Mouse (Mus musculus): ENCODE results near the gene Lhx2. TPM values are rescaled to one million over a fixed set of nuclear protein-coding genes. Genes with fewer than 3 reads are reported as not detected.

Lhx2 gene
- polyA plus RNA-seq, 1 experiment, result 0.01 TPM

DNA sequence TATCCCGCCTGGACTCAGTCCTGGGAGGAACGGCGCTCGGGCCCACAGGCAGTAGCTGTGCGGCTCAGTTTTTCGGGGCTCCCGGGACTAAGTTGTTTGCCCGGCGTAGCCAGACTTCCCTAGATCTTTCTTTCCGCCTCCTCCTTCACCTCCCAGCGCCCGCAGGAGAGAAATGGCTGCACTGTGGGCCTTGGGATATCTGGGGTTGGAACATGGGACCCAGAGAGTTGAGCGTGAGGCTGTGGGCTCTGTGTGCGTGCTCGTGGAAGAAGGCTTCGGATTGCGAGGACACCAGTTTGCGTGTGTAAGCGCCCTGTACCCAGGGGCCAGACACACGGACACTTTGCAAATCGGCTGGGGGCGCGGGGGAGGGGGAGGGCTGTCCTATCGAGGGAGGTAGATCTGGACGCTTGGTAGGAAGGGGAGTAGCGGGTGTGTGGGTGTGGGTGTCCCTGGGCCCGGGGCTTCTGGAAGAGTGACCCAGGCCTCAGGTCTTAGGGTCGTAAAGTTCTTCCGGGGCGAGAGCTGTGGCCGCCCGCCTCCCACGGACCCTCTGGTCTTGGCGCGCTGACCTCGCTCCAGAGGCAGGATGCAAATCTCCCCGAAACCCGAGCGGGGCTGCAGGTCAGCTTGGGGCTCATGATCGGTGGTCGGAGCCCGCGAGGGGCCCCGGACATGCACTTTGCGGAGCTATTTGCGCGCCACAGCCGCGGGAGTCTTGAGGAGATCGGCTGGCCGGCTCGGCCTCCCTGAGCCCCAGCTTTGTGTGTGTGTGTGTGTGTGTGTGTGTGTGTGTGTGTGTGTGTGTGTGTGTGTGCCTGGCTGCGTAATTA is 17.6 kb downstream of the Lhx2 start:
- H3K9me3 ChIP-seq (ENCODE audit: control insufficient read depth, low read length), result peaks cover 12% of the 10 kb centered on the region; the same call in 1 of the 2 replicates
- H3K4me1 ChIP-seq (ENCODE audit: control insufficient read depth), result no peaks in the 10 kb centered on the region
- H3K27me3 ChIP-seq (ENCODE audit: control insufficient read depth), result peaks cover 100% of the 10 kb centered on the region
- no peak overlapping the region for H3K4me3 ChIP-seq (replicated peaks)
- TF ChIP-seq GATA1 (IDR thresholded peaks at IDR 0.05; ENCODE audit: low read length), result no peak
- TF ChIP-seq TAL1 (IDR thresholded peaks at IDR 0.05; ENCODE audit: low read length), result no peak
- no peaks in the 10 kb centered on the region for H3K36me3 ChIP-seq (ENCODE audit: control insufficient read depth)

GRCm38 (mm10) chr2:38357294-38358246 is 18.5 kb downstream of the Lhx2 start:
- Histone ChIP-seq H3K36me3 (ENCODE audit: control insufficient read depth) (no peaks in the 10 kb centered on the region), H3K9me3 (ENCODE audit: control insufficient read depth, low read length) (peaks cover 12% of the 10 kb centered on the region; the same call in 1 of the 2 replicates), H3K4me1 (ENCODE audit: control insufficient read depth) (no peaks in the 10 kb centered on the region), H3K27me3 (ENCODE audit: control insufficient read depth) (peaks cover 100% of the 10 kb centered on the region), H3K4me3 (replicated peaks) (no peak overlapping the region)
- TF ChIP-seq TAL1 (IDR thresholded peaks at IDR 0.05; ENCODE audit: low read length) (no peak), GATA1 (IDR thresholded peaks at IDR 0.05; ENCODE audit: low read length) (no peak)

DNA sequence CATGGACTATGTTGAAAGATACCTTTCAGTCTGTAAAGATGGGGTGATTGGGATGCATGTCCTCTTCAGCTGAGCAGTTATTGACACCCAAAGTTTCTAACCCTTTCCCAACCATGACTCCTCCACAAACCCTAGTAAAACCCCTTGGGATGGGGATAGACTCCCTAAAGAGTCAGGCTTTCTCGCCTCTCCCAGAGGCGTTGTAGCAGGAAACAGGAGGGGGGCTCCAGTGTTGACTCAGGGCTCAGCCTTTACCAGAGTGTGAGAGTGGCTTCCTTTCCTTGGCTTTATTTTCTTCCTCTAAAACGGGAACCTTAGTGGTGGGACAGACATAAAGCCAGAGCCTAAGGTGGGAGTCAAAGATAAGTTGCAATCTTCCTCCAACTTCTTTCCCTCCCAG is 19.5 kb downstream of the Lhx2 start:
- H3K4me1 ChIP-seq (ENCODE audit: control insufficient read depth), result no peaks in the 10 kb centered on the region
- H3K27me3 ChIP-seq (ENCODE audit: control insufficient read depth), result peaks cover 100% of the 10 kb centered on the region
- H3K36me3 ChIP-seq (ENCODE audit: control insufficient read depth), result no peaks in the 10 kb centered on the region
- peaks cover 10% of the 10 kb centered on the region; the same call in 1 of the 2 replicates for H3K9me3 ChIP-seq (ENCODE audit: control insufficient read depth, low read length)
- H3K4me3 ChIP-seq (replicated peaks), result no peak overlapping the region
- TF ChIP-seq TAL1 (IDR thresholded peaks at IDR 0.05; ENCODE audit: low read length) (no peak), GATA1 (IDR thresholded peaks at IDR 0.05; ENCODE audit: low read length) (no peak)

GRCm38 (mm10) chr2:38359186-38359585 is 20.1 kb downstream of the Lhx2 start:
- Histone ChIP-seq H3K4me3 (replicated peaks) (no peak overlapping the region), H3K27me3 (ENCODE audit: control insufficient read depth) (peaks cover 100% of the 10 kb centered on the region), H3K4me1 (ENCODE audit: control insufficient read depth) (no peaks in the 10 kb centered on the region), H3K36me3 (ENCODE audit: control insufficient read depth) (no peaks in the 10 kb centered on the region), H3K9me3 (ENCODE audit: control insufficient read depth, low read length) (peaks cover 9% of the 10 kb centered on the region; the same call in 1 of the 2 replicates)
- TF ChIP-seq GATA1 (IDR thresholded peaks at IDR 0.05; ENCODE audit: low read length) (no peak), TAL1 (IDR thresholded peaks at IDR 0.05; ENCODE audit: low read length) (no peak)

DNA sequence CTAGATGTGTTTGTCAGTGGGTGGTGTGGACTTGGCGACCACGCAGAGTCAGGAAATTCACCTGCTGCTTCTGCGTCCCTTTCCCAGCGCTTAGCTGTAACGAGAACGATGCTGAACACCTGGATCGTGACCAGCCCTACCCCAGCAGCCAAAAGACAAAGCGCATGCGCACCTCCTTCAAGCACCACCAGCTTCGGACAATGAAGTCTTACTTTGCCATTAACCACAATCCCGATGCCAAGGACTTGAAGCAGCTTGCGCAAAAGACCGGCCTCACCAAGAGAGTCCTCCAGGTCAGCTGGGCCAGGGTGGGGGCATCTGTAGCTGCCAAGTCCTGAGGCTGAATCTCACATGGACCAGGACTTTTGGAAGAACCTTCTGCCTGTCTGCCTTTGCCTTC is 20.7 kb downstream of the Lhx2 start:
- no peaks in the 10 kb centered on the region for H3K4me1 ChIP-seq (ENCODE audit: control insufficient read depth)
- TF ChIP-seq GATA1 (IDR thresholded peaks at IDR 0.05; ENCODE audit: low read length) (no peak), TAL1 (IDR thresholded peaks at IDR 0.05; ENCODE audit: low read length) (no peak)
- peaks cover 3% of the 10 kb centered on the region; the same call in 1 of the 2 replicates for H3K9me3 ChIP-seq (ENCODE audit: control insufficient read depth, low read length)
- no peaks in the 10 kb centered on the region for H3K36me3 ChIP-seq (ENCODE audit: control insufficient read depth)
- H3K27me3 ChIP-seq (ENCODE audit: control insufficient read depth), result peaks cover 95% of the 10 kb centered on the region
- no peak overlapping the region for H3K4me3 ChIP-seq (replicated peaks)

DNA sequence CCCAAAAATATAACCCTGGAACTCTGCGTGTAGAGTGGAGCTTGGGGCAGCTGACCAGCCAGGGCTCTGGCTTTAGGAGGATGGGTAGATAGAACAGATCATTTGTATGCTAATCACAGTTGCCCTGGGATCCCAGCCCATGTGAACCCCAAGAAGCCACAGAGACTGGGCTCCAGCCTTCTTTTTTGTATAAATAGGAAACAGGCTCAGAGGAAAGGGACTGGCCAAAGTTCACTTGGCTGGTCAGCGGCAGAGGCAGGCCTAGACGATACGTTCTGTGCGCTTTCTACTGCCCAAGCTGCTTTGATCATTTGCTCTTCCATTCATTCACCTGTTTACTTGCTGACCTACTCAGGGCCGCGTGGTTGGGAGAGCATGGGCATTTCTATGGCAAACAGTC is 27.1 kb downstream of the Lhx2 start:
- H3K27me3 ChIP-seq (ENCODE audit: control insufficient read depth), result peaks cover 90% of the 10 kb centered on the region
- H3K4me1 ChIP-seq (ENCODE audit: control insufficient read depth), result peaks cover 4% of the 10 kb centered on the region
- no peak for TF ChIP-seq GATA1 (IDR thresholded peaks at IDR 0.05; ENCODE audit: low read length)
- H3K36me3 ChIP-seq (ENCODE audit: control insufficient read depth), result no peaks in the 10 kb centered on the region
- H3K4me3 ChIP-seq (replicated peaks), result no peak overlapping the region
- no peaks in the 10 kb centered on the region for H3K9me3 ChIP-seq (ENCODE audit: control insufficient read depth, low read length)

- no peaks in the 10 kb centered on the region for H3K36me3 ChIP-seq (ENCODE audit: control insufficient read depth)
- peaks cover 86% of the 10 kb centered on the region for H3K27me3 ChIP-seq (ENCODE audit: control insufficient read depth)
- no peaks in the 10 kb centered on the region for H3K9me3 ChIP-seq (ENCODE audit: control insufficient read depth, low read length)
- TF ChIP-seq TAL1 (IDR thresholded peaks at IDR 0.05; ENCODE audit: low read length), result no peak
- TF ChIP-seq GATA1 (IDR thresholded peaks at IDR 0.05; ENCODE audit: low read length), result no peak
- H3K4me3 ChIP-seq (replicated peaks), result no peak overlapping the region
- H3K4me1 ChIP-seq (ENCODE audit: control insufficient read depth), result peaks cover 4% of the 10 kb centered on the region
Observed at GRCm38 (mm10) chr2:38367023-38367422, 27.9 kb downstream of the Lhx2 start.

GRCm38 (mm10) chr2:38367852-38368251 is 28.8 kb downstream of the Lhx2 start:
- peaks cover 86% of the 10 kb centered on the region for H3K27me3 ChIP-seq (ENCODE audit: control insufficient read depth)
- no peaks in the 10 kb centered on the region for H3K9me3 ChIP-seq (ENCODE audit: control insufficient read depth, low read length)
- H3K4me3 ChIP-seq (replicated peaks), result no peak overlapping the region
- H3K36me3 ChIP-seq (ENCODE audit: control insufficient read depth), result no peaks in the 10 kb centered on the region
- TF ChIP-seq TAL1 (IDR thresholded peaks at IDR 0.05; ENCODE audit: low read length), result no peak
- TF ChIP-seq GATA1 (IDR thresholded peaks at IDR 0.05; ENCODE audit: low read length), result no peak
- H3K4me1 ChIP-seq (ENCODE audit: control insufficient read depth), result peaks cover 4% of the 10 kb centered on the region
